Mouse (Mus musculus): ENCODE data around the gene Wdr91. TPM values are rescaled to one million over a fixed set of nuclear protein-coding genes. Genes with fewer than 3 reads are reported as not detected.

Wdr91 gene
- total and polyA plus RNA-seq, 2 experiments from 2014 or later: 19.1 to 52.6 TPM

GRCm38 (mm10) chr6:34939451-34939850 lies 28.8 kb upstream of the Wdr91 start:
- Histone ChIP-seq H3K36me3 (ENCODE audit: insufficient read depth, low read length) (no peaks in the 10 kb centered on the region), H3K27me3 (ENCODE audit: insufficient read depth, low read length) (no peaks in the 10 kb centered on the region), H3K27ac (ENCODE audit: low read depth, low read length) (no peak overlapping the region), H3K4me3 (ENCODE audit: low read depth, low read length) (no peak overlapping the region), H3K9me3 (ENCODE audit: low read length) (no peaks in the 10 kb centered on the region), H3K4me2 (ENCODE audit: low read depth, low read length, poor library complexity, severe bottlenecking) (no peak overlapping the region), H3K9ac (replicated peaks; ENCODE audit: low read length, poor library complexity, severe bottlenecking) (no peak overlapping the region), H3K4me1 (ENCODE audit: insufficient read depth, low read length) (no peaks in the 10 kb centered on the region)
- DNase-seq (ENCODE audit: low spot score) (no peak), ATAC-seq (ENCODE audit: low FRiP score) (no peak)
- TF ChIP-seq CTCF (IDR thresholded peaks at IDR 0.05): no peak
- WGBS: 93% methylated on average over 8 of the region's 8 CpGs

- 57% methylated on average over 4 of the region's 4 CpGs for WGBS
- Histone ChIP-seq H3K4me3 (ENCODE audit: low read depth, low read length) (no peak overlapping the region), H3K27me3 (ENCODE audit: insufficient read depth, low read length) (no peaks in the 10 kb centered on the region), H3K36me3 (ENCODE audit: insufficient read depth, low read length) (no peaks in the 10 kb centered on the region), H3K9ac (replicated peaks; ENCODE audit: low read length, poor library complexity, severe bottlenecking) (no peak overlapping the region), H3K4me1 (ENCODE audit: insufficient read depth, low read length) (no peaks in the 10 kb centered on the region), H3K4me2 (ENCODE audit: low read depth, low read length, poor library complexity, severe bottlenecking) (no peak overlapping the region), H3K9me3 (ENCODE audit: low read length) (no peaks in the 10 kb centered on the region), H3K27ac (ENCODE audit: low read depth, low read length) (no peak overlapping the region)
- no peak for TF ChIP-seq CTCF (IDR thresholded peaks at IDR 0.05)
- ATAC-seq (ENCODE audit: low FRiP score) (no peak), DNase-seq (ENCODE audit: low spot score) (no peak)
Observed at GRCm38 (mm10) chr6:34938929-34939325, 28.3 kb upstream of the Wdr91 start.

GRCm38 (mm10) chr6:34938280-34938928 lies 27.7 kb upstream of the Wdr91 start:
- Histone ChIP-seq H3K4me3 (ENCODE audit: low read depth, low read length) (no peak overlapping the region), H3K36me3 (ENCODE audit: insufficient read depth, low read length) (no peaks in the 10 kb centered on the region), H3K9me3 (ENCODE audit: low read length) (no peaks in the 10 kb centered on the region), H3K4me2 (ENCODE audit: low read depth, low read length, poor library complexity, severe bottlenecking) (no peak overlapping the region), H3K4me1 (ENCODE audit: insufficient read depth, low read length) (no peaks in the 10 kb centered on the region), H3K9ac (replicated peaks; ENCODE audit: low read length, poor library complexity, severe bottlenecking) (no peak overlapping the region), H3K27ac (ENCODE audit: low read depth, low read length) (no peak overlapping the region), H3K27me3 (ENCODE audit: insufficient read depth, low read length) (no peaks in the 10 kb centered on the region)
- ATAC-seq (ENCODE audit: low FRiP score): no peak
- 79% methylated on average over 7 of the region's 7 CpGs for WGBS
- TF ChIP-seq CTCF (IDR thresholded peaks at IDR 0.05): no peak
- DNase-seq (ENCODE audit: low spot score): no peak

- Histone ChIP-seq H3K27me3 (ENCODE audit: insufficient read depth, low read length) (no peaks in the 10 kb centered on the region), H3K27ac (ENCODE audit: low read depth, low read length) (no peak overlapping the region), H3K36me3 (ENCODE audit: insufficient read depth, low read length) (no peaks in the 10 kb centered on the region), H3K9ac (replicated peaks; ENCODE audit: low read length, poor library complexity, severe bottlenecking) (no peak overlapping the region), H3K4me2 (ENCODE audit: low read depth, low read length, poor library complexity, severe bottlenecking) (no peak overlapping the region), H3K4me3 (ENCODE audit: low read depth, low read length) (no peak overlapping the region), H3K9me3 (ENCODE audit: low read length) (no peaks in the 10 kb centered on the region), H3K4me1 (ENCODE audit: insufficient read depth, low read length) (no peaks in the 10 kb centered on the region)
- WGBS: 73% methylated on average over 5 of the region's 5 CpGs
- TF ChIP-seq CTCF (IDR thresholded peaks at IDR 0.05): no peak
- ATAC-seq (ENCODE audit: low FRiP score) (no peak), DNase-seq (ENCODE audit: low spot score) (no peak)
Observed at GRCm38 (mm10) chr6:34936743-34937142, 26.1 kb upstream of the Wdr91 start.

- H3K36me3 ChIP-seq (ENCODE audit: insufficient read depth, low read length): no peaks in the 10 kb centered on the region
- WGBS: 89% methylated on average over 1 of the region's 1 CpGs
- H3K4me2 ChIP-seq (ENCODE audit: low read depth, low read length, poor library complexity, severe bottlenecking): no peak overlapping the region
- no peaks in the 10 kb centered on the region for H3K27me3 ChIP-seq (ENCODE audit: insufficient read depth, low read length)
- DNase-seq (ENCODE audit: low spot score) (no peak), ATAC-seq (ENCODE audit: low FRiP score) (no peak)
- H3K4me1 ChIP-seq (ENCODE audit: insufficient read depth, low read length): no peaks in the 10 kb centered on the region
- H3K27ac ChIP-seq (ENCODE audit: low read depth, low read length): no peak overlapping the region
- H3K4me3 ChIP-seq (ENCODE audit: low read depth, low read length): no peak overlapping the region
- no peaks in the 10 kb centered on the region for H3K9me3 ChIP-seq (ENCODE audit: low read length)
- H3K9ac ChIP-seq (replicated peaks; ENCODE audit: low read length, poor library complexity, severe bottlenecking): no peak overlapping the region
- no peak for TF ChIP-seq CTCF (IDR thresholded peaks at IDR 0.05)
Observed at GRCm38 (mm10) chr6:34932633-34933032, 22.0 kb upstream of the Wdr91 start.

- ATAC-seq (ENCODE audit: low FRiP score) (no peak), DNase-seq (ENCODE audit: low spot score) (no peak)
- no peak overlapping the region for H3K27ac ChIP-seq (ENCODE audit: low read depth, low read length)
- no peak for TF ChIP-seq CTCF (IDR thresholded peaks at IDR 0.05)
- no peaks in the 10 kb centered on the region for H3K4me1 ChIP-seq (ENCODE audit: insufficient read depth, low read length)
- H3K9ac ChIP-seq (replicated peaks; ENCODE audit: low read length, poor library complexity, severe bottlenecking): no peak overlapping the region
- no peaks in the 10 kb centered on the region for H3K36me3 ChIP-seq (ENCODE audit: insufficient read depth, low read length)
- no peaks in the 10 kb centered on the region for H3K9me3 ChIP-seq (ENCODE audit: low read length)
- whole genome bisulfite sequencing: 96% methylated on average over 8 of the region's 8 CpGs
- H3K4me3 ChIP-seq (ENCODE audit: low read depth, low read length): no peak overlapping the region
- no peaks in the 10 kb centered on the region for H3K27me3 ChIP-seq (ENCODE audit: insufficient read depth, low read length)
- H3K4me2 ChIP-seq (ENCODE audit: low read depth, low read length, poor library complexity, severe bottlenecking): no peak overlapping the region
Observed at GRCm38 (mm10) chr6:34927594-34927993, 16.9 kb upstream of the Wdr91 start.
